Mouse (Mus musculus): ENCODE results near the gene 1110059E24Rik.

DNA sequence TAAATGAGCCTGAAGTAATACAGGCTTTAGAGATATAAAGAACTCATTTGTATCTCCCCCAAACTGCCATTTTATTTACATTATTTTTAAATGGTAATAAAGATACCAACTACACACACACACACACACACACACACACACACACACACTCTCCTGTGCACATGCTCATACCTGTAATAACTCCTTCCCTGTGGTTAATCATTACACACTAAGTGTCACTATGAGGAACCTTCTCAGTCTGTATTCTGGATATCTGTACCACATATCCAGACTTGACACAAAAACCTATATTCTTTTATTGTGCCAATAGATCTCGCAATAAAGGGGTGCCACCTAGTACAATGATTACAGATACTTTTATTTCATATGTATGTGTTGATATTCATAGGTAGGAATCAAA lies 62.9 kb downstream of the 1110059E24Rik start:
- no peak for TF ChIP-seq CTCF (IDR thresholded peaks at IDR 0.05)
- no peak for TF ChIP-seq EP300 (IDR thresholded peaks at IDR 0.05)

Data from lung, postnatal 0 days (tissue).